Mouse (Mus musculus) E14TG2a.4 (cell line): Measurements from ENCODE around the gene Fbxo41.

Experiments used
- CTCF ChIP-seq: conservative IDR thresholded peaks from 2 replicates; pipeline ENCODE4 v1.5.1; 2014; ENCODE audit warnings: low read length
- NANOG ChIP-seq: IDR thresholded peaks from 2 replicates; pipeline ENCODE4 v1.6.1; 2014; ENCODE audit warnings: borderline replicate concordance, low read length, mixed read lengths
- POU5F1 ChIP-seq: IDR thresholded peaks from 2 replicates; pipeline ENCODE4 v1.6.1; 2014; ENCODE audit warnings: low read length, borderline replicate concordance

DNA sequence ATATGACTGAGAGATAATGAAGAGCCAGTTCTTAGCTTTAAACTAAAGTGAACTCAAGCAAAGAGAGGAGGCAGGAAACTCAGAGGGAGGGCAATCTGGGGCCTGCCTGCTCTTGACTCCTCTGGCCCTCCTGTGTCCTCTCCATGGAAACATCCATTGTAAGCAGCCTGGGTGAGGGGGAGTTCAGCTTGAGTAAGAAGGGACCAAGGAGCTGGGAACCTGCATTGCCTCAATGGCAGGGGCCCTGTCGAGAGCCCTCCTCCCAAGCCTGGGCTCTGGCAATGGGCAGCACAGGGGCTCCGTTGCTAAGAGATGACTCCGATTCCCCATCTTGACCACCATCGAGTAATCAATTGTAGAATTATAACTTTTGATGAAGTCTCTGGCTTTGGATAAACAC, 14.3 kb downstream of the Fbxo41 start:
- TF ChIP-seq CTCF: no peak
- no peak for TF ChIP-seq POU5F1
- TF ChIP-seq NANOG: no peak
